Mouse (Mus musculus): ENCODE data around the gene A1bg.

Gene A1bg

GRCm38 (mm10) chr15:60922912-60923311 lies at the start of gene A1bg:
Gene A1bg, minus strand, starts transcription at chr15:60923012.
- no peak for DNase-seq

- no peak for DNase-seq
Measured at GRCm38 (mm10) chr15:60968549-60968861, 45.7 kb upstream of the A1bg start.

- DNase-seq = no peak
Measured at GRCm38 (mm10) chr15:60967841-60968548, 45.2 kb upstream of the A1bg start.

GRCm38 (mm10) chr15:60925686-60926085 lies 2.9 kb upstream of the A1bg start:
- no peak for DNase-seq

- DNase-seq = no peak
Measured at GRCm38 (mm10) chr15:60903763-60904697, 18.8 kb downstream of the A1bg start.

- no peak for DNase-seq
Measured at GRCm38 (mm10) chr15:60898187-60898965, 24.4 kb downstream of the A1bg start.

GRCm38 (mm10) chr15:60896040-60896439 lies 26.8 kb downstream of the A1bg start:
- DNase-seq = no peak

GRCm38 (mm10) chr15:60892976-60893463 lies 29.8 kb downstream of the A1bg start:
- DNase-seq = no peak

GRCm38 (mm10) chr15:60888724-60889123 lies 34.1 kb downstream of the A1bg start:
- no peak for DNase-seq

- no peak for DNase-seq
Measured at GRCm38 (mm10) chr15:60875721-60876120, 47.1 kb downstream of the A1bg start.

- no peak for DNase-seq
Measured at GRCm38 (mm10) chr15:60862417-60862816, 60.4 kb downstream of the A1bg start.

- DNase-seq = no peak
Measured at GRCm38 (mm10) chr15:60855112-60855511, 67.7 kb downstream of the A1bg start.

- DNase-seq = no peak
Measured at GRCm38 (mm10) chr15:60854151-60854550, 68.7 kb downstream of the A1bg start.

- DNase-seq = no peak
Measured at GRCm38 (mm10) chr15:60853231-60853999, 69.4 kb downstream of the A1bg start, which contains the start of gene Fam84b. Gene Fam84b, minus strand, starts transcription at chr15:60853778.

GRCm38 (mm10) chr15:60848630-60849029 lies 74.2 kb downstream of the A1bg start:
- DNase-seq = no peak

Measured in cerebellum, postnatal 36 days (tissue).